Mouse (Mus musculus) T-helper 17 cell (primary cell): ENCODE results near the gene Ascl1.

Experiments used
- in situ Hi-C, 2 experiments: fragments of 300-600 bp; cut with MboI, MseI; formaldehyde crosslinking; loops; 1 replicate in 1 of 2; 2 replicates in 1 of 2; pipeline ENCODE4 v1.15.1; 2025; ENCODE audit warnings: high pct_unique_total_duplicates in 2 of 2

Ascl1 gene

DNA sequence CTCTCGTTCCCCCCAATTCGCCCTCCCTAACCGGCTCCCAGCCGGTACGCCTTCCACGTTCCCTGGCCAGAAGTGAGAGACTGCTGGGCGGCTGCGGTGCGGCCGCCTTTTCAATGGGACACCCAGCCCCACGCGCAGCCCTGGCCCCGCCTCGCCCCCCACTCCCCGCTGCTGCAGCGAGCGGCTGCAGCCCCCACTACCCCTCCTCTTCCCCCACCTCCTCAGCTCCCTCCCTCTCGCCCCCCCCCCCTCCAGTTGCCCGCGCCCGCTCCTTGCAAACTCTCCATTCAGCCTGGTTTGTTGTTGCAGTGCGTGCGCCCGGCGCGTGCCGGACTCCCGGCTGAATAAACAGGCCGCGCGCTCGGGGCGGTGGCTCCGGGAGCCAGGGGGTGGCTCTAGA is at the start of gene Ascl1:
Ascl1 (minus strand) TSS at position 85 of the 400 bp plus-strand sequence.
- in situ Hi-C loops, result no loop called here

DNA sequence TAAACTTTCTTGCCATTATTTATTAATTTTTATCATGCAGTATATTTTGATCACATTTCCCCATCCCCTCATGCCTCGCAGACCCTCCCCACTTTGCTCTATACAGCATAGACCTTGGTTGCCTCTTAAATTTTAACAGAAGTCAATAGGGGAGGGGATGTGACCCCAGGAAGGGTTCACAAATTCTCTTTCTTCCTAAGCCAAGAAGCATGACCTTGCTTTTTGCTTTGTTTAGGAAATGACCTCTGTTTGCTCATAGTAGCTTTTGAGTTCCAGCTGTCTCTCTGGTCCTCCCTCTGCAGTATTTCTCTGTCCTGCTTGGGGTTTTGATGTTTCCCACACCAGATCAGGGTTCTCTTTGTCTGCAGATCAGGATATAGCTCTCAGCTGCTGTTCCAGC is 40.7 kb upstream of the Ascl1 start:
- in situ Hi-C loops, result no loop called here

GRCm38 (mm10) chr10:87521646-87522045 is 28.2 kb upstream of the Ascl1 start, which contains the start of gene Pah:
TSS of gene Pah (plus strand) at chr10:87521795.
- in situ Hi-C loops, result no loop called here

- in situ Hi-C loops, result no loop called here
These were observed 27.1 kb upstream of the Ascl1 start for GRCm38 (mm10) chr10:87520401-87521116.

GRCm38 (mm10) chr10:87518585-87518984 is 25.1 kb upstream of the Ascl1 start:
- in situ Hi-C loops, result no loop called here

DNA sequence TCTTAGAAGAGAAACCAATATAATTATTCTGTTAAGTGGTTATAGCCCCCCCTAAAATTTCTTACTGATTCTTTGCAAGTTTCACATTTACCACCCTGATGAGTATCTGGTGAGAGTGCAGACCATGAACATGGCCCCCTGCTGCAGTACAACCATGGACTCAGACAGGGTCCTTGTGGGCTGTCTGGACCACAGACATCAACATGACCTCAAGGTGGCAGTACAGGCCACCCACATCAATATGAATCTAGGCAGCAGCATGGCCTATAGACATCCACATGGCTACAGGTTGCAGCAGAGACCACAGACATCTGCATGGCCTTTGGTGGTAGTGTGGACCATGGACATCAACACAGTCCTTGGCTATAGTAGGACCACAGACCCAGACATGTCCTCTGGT is 19.6 kb upstream of the Ascl1 start:
- in situ Hi-C loops, result no loop called here

GRCm38 (mm10) chr10:87508581-87508980 is 15.1 kb upstream of the Ascl1 start:
- in situ Hi-C loops, result loop anchor here (5.0 to 10.0 kb wide), 2 partner anchors 394 to 481 kb away; no protein-coding TSS in a partner anchor

GRCm38 (mm10) chr10:87503946-87504345 is 10.5 kb upstream of the Ascl1 start:
- in situ Hi-C loops, result loop anchor here in 1 of 2 experiments (10.0 kb wide), 1 partner anchor 389 kb away; no protein-coding TSS in a partner anchor

- in situ Hi-C loops, result loop anchor here in 1 of 2 experiments (10.0 kb wide), 1 partner anchor 387 kb away; no protein-coding TSS in a partner anchor
These were observed 8.8 kb upstream of the Ascl1 start for GRCm38 (mm10) chr10:87502283-87502682.

DNA sequence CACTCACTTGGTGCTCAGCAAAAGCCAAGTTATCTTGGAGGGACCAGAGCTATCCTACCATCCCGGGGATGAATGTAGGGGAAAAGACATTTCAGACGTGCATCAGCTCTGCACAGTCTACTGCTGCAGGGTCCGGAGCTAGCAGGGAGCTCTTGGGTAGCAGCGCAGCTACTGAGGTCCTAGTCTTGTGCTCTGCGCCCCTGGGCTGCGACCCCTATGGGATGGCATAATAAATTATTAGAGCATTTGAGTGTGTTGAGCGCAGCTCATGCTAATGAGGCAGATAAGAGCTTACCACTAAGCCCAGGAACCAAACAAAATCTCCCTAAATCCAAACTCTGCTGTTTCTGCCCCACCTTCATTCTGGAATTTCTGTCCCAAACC is 8.2 kb upstream of the Ascl1 start:
- in situ Hi-C loops, result loop anchor here in 1 of 2 experiments (10.0 kb wide), 1 partner anchor 387 kb away; no protein-coding TSS in a partner anchor

GRCm38 (mm10) chr10:87500926-87501658 is 7.6 kb upstream of the Ascl1 start:
- in situ Hi-C loops, result loop anchor here in 1 of 2 experiments (10.0 kb wide), 1 partner anchor 386 kb away; no protein-coding TSS in a partner anchor

DNA sequence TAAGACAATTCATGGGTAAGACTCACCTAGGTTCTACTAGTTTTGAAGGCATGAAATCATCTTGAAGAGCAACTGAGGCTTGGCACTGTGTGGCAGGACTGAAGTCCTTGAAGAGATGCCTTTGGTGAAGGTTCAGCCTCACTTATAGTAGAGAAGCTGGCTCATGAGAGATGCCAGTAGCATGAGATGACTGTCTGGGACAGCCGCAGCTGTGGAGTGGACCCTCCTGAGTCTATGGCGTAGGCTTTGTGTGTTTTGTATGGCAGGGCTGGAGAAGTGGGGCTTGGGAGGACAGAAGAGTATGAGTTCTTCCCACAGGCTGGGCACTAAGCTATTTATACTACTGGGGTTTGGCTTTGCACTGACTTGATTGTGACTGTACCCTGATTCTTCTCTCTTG is 3.6 kb upstream of the Ascl1 start:
- in situ Hi-C loops, result no loop called here

DNA sequence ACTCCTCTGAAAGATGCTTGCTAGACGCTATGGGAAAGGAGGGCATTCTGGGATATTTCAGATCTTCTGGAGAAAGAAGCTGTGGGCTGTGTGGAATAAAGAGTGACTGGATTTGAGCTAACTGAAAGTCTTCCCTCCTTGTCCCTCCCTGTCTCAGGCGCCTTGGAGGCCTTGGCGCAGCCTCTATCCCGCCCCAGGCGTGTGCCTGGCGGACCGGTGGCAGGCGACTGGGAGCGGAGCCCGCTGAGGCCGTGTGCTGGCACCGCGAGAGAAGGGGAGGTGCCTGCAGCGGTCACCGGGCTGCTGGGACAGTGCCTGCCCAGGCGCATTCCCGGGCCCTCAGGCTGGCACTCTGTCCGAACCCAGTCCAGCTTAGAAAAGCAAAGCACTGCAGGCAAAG is 1.1 kb upstream of the Ascl1 start:
- in situ Hi-C loops, result no loop called here

DNA sequence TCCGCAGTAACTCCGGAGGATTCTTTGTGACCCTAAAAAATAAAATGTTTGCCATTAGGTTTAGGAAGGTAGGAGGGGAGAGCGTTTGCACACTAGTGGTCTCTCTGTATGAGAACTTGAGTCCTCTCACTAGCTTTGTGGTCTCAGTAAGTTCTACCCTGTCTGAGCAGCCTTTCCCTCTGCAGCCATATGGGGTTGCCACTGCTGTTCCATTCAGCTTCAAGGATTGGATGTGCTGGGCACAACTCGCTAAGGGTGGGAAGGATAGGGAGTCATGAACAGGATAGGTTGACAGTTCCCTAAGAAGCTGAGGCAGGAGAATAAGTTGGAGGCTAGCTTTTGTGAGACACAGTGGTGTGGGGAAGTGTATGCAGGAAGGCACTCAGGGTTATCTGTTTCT is 716 bp upstream of the Ascl1 start:
- in situ Hi-C loops, result no loop called here

GRCm38 (mm10) chr10:87492661-87493551 is 554 bp downstream of the Ascl1 start:
- in situ Hi-C loops, result no loop called here

- in situ Hi-C loops, result no loop called here
These were observed 1.2 kb downstream of the Ascl1 start for GRCm38 (mm10) chr10:87492332-87492660.

DNA sequence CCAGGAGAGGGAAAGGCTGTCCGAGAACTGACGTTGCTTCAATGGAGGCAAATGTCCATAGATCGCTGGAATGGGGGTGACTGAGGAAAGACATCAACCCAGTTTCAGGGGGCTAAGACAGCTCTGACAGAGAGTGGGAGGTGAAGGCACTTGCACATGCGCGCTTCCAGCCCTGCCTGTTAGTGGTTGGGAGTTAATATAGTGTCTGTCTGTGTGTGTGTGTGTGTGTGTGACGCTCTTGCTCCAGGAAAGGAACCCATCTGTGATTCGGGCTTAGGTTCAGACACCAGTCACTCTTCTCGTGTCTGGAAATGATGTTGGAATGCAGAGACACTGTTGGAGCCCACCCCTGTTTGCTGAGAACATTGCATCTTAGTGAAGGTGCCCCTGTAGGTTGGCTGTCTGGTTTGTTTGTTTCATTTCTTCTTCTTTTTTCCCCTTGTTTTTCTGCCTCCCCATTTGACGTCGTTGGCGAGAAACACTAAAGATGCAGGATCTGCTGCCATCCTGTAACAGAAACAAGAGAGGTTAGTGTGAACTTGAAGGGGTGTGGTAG is 1.9 kb downstream of the Ascl1 start:
- in situ Hi-C loops, result no loop called here

GRCm38 (mm10) chr10:87490328-87490727 is 3.1 kb downstream of the Ascl1 start:
- in situ Hi-C loops, result no loop called here

GRCm38 (mm10) chr10:87489246-87490009 is 4.0 kb downstream of the Ascl1 start:
- in situ Hi-C loops, result no loop called here

- in situ Hi-C loops, result no loop called here
These were observed 4.9 kb downstream of the Ascl1 start for GRCm38 (mm10) chr10:87488429-87489145.
